ENCODE assay signal across 8 mouse cellular contexts in genomic region chr8:122719500-122720065, GRCm38 (mm10). TPM values are rescaled to one million over a fixed set of nuclear protein-coding genes. Genes with fewer than 3 reads are reported as not detected.
A peak's percentile ranks its signal among the peaks of the same experiment; 100 is the strongest.
DNase-seq lines count a peak whose midpoint lies in the region; ATAC-seq and TF ChIP-seq lines count a peak whose summit lies in the region.

No protein-coding gene starts in this region.

- H3K4me1 ChIP-seq in forebrain, embryonic 13.5 days = peaks cover 25% of the 10 kb centered on the region
- peaks cover 11% of the 10 kb centered on the region for H3K4me1 ChIP-seq in kidney, embryonic 15.5 days
- peaks cover 24% of the 10 kb centered on the region for H3K4me1 ChIP-seq in midbrain, embryonic 10.5 days

- no peak overlapping the region for H3K4me3 ChIP-seq in layer of hippocampus, adult 2 months
- no peak overlapping the region for H3K4me3 ChIP-seq in forebrain, embryonic 13.5 days
- H3K4me3 ChIP-seq in kidney, embryonic 15.5 days (replicated peaks) = no peak overlapping the region
- H3K4me3 ChIP-seq in midbrain, embryonic 10.5 days = peak overlapping the region; percentile 38

- H3K27ac ChIP-seq in layer of hippocampus, adult 2 months = peak overlapping the region; percentile 28; the same call in 1 of the 2 replicates
- H3K27ac ChIP-seq in forebrain, embryonic 13.5 days = peak overlapping the region; percentile 80
- H3K27ac ChIP-seq in kidney, embryonic 15.5 days = 0 out of 2 replicates have a peak overlapping the region, but pooled peaks have one; percentile 6
- H3K27ac ChIP-seq in midbrain, embryonic 10.5 days (replicated peaks) = peak overlapping the region; percentile 65

- peak; percentile 27; the same call in 1 of the 2 replicates for ATAC-seq in forebrain, embryonic 13.5 days
- peak; percentile 78 for ATAC-seq in kidney, embryonic 15.5 days (replicated peaks; ENCODE audit: low FRiP score)

- no peak for DNase-seq in layer of hippocampus, adult 2 months (ENCODE audit: low spot score in 2 of 2)
- DNase-seq in layer of hippocampus, adult 18-20 months (ENCODE audit: low spot score in 2 of 2) = no peak
- peak; percentile 34 for DNase-seq in midbrain, embryonic 10.5 days (ENCODE audit: low spot score)
- DNase-seq in thymus, postnatal 36 days = peak; percentile 62 to 73
- DNase-seq in right cerebral cortex, postnatal 25 days = no peak
- DNase-seq in right cerebral cortex, postnatal 4 days = no peak

- TF ChIP-seq CTCF in layer of hippocampus, adult 2 months (conservative IDR thresholded peaks at IDR 0.05) = peak; percentile 31

- H3K27me3 ChIP-seq in forebrain, embryonic 13.5 days = peaks cover 28% of the 10 kb centered on the region
- H3K27me3 ChIP-seq in kidney, embryonic 15.5 days = peaks cover 42% of the 10 kb centered on the region
- H3K27me3 ChIP-seq in midbrain, embryonic 10.5 days (ENCODE audit: low read depth, poor library complexity, severe bottlenecking) = peaks cover 70% of the 10 kb centered on the region

- no peak overlapping the region for H3K9ac ChIP-seq in forebrain, embryonic 13.5 days
- no peak overlapping the region for H3K9ac ChIP-seq in kidney, embryonic 15.5 days

- H3K36me3 ChIP-seq in forebrain, embryonic 13.5 days (ENCODE audit: poor library complexity, severe bottlenecking) = no peaks in the 10 kb centered on the region
- no peaks in the 10 kb centered on the region for H3K36me3 ChIP-seq in kidney, embryonic 15.5 days
- no peaks in the 10 kb centered on the region for H3K36me3 ChIP-seq in midbrain, embryonic 10.5 days

- peak overlapping the region; percentile 43; the same call in 1 of the 2 replicates for H3K4me2 ChIP-seq in forebrain, embryonic 13.5 days
- H3K4me2 ChIP-seq in kidney, embryonic 15.5 days = peak overlapping the region; percentile 45; the same call in 1 of the 2 replicates

- H3K9me3 ChIP-seq in forebrain, embryonic 13.5 days (replicated peaks) = no peaks in the 10 kb centered on the region
- no peaks in the 10 kb centered on the region for H3K9me3 ChIP-seq in kidney, embryonic 15.5 days (replicated peaks)
- H3K9me3 ChIP-seq in midbrain, embryonic 10.5 days (replicated peaks) = no peaks in the 10 kb centered on the region

- WGBS in forebrain, embryonic 13.5 days = 33% methylated on average over 7 of the region's 7 CpGs
- 31% methylated on average over 7 of the region's 7 CpGs for WGBS in kidney, embryonic 15.5 days
- WGBS in midbrain, embryonic 10.5 days = 29% methylated on average over 7 of the region's 7 CpGs

RNA-seq across cellular contexts. Expression of gene Cbfa2t3, which starts 20.7 kb away (rescaled TPM):
- 10 to 100 TPM; 38.0 to 49.8 TPM for total RNA-seq in layer of hippocampus, adult 2 months (2021)
- total RNA-seq in layer of hippocampus, adult 18-20 months (2021) = 10 to 100 TPM; 46.3 to 52.5 TPM
- 12.4 and 13.9 TPM in 2 replicates for polyA plus RNA-seq in forebrain, embryonic 13.5 days (2015; fragmentation: Nextera tagmentation; extraction: Ambion mirVana)
- 3.5 and 3.6 TPM in 2 replicates for polyA plus RNA-seq in kidney, embryonic 15.5 days (2015; fragmentation: Nextera tagmentation; extraction: Ambion mirVana)
- polyA plus RNA-seq in midbrain, embryonic 10.5 days (2016; fragmentation: Nextera tagmentation; extraction: Ambion mirVana) = 1.9 and 3.4 TPM in 2 replicates

RNA-seq across cellular contexts. Expression of gene Acsf3, which starts 55.7 kb away (rescaled TPM):
- 10 to 100 TPM; 19.2 to 21.7 TPM for total RNA-seq in layer of hippocampus, adult 2 months (2021)
- total RNA-seq in layer of hippocampus, adult 18-20 months (2021) = 10 to 100 TPM; 17.7 to 21.0 TPM
- polyA plus RNA-seq in forebrain, embryonic 13.5 days (2015; fragmentation: Nextera tagmentation; extraction: Ambion mirVana) = 15.4 and 17.4 TPM in 2 replicates
- polyA plus RNA-seq in kidney, embryonic 15.5 days (2015; fragmentation: Nextera tagmentation; extraction: Ambion mirVana) = 18.1 and 21.0 TPM in 2 replicates
- 17.8 and 18.6 TPM in 2 replicates for polyA plus RNA-seq in midbrain, embryonic 10.5 days (2016; fragmentation: Nextera tagmentation; extraction: Ambion mirVana)

Comparison
In these comparisons a context has a peak if more than half of its experiments do, and no peak if none do; other contexts are left out.
1. DNase-seq: peak in midbrain, embryonic 10.5 days (single experiment) and thymus, postnatal 36 days (2 of 2); none in layer of hippocampus, adult 2 months (0 of 2), layer of hippocampus, adult 18-20 months (0 of 2), right cerebral cortex, postnatal 25 days (single experiment) and right cerebral cortex, postnatal 4 days (single experiment).
2. H3K27ac ChIP-seq: peak in every context shown above with its lines; median percentile 80 in forebrain, embryonic 13.5 days; 65 in midbrain, embryonic 10.5 days; 28 in layer of hippocampus, adult 2 months; 6 in kidney, embryonic 15.5 days.